Mouse (Mus musculus) liver, postnatal 0 days (tissue): Measurements from ENCODE around the gene Plekhh1. TPM values are rescaled to one million over a fixed set of nuclear protein-coding genes. Genes with fewer than 3 reads are reported as not detected.
A peak's percentile ranks its signal among the peaks of the same experiment; 100 is the strongest.
"Not testable (repeated sequence)": the region's sequence is repeated elsewhere in the genome, so short reads cannot be mapped to it uniquely, and the experiment has no call there.

Experiments
- ATAC-seq: fragments of 200-750 bp; cut with Nextera tagmentation; 2 replicates; pipeline ENCODE4 v1.8.0; 2017; ENCODE audit warnings: mild to moderate bottlenecking, moderate library complexity
- DNase-seq: peaks from one replicate; pipeline ENCODE4 v3.0.0-alpha.2; 2016
- H3K27ac ChIP-seq: fragments of 300-500 bp; sonication (generic); 2 replicates; pipeline ENCODE4 v1.5.1; 2014; ENCODE audit warnings: antibody characterized with exemption, moderate library complexity, mild to moderate bottlenecking, low read depth
- H3K27me3 ChIP-seq: fragments of 300-500 bp; sonication (generic); 2 replicates; pipeline ENCODE4 v1.6.1; 2014; ENCODE audit warnings: low read length, control low read depth, mixed read lengths; ENCODE audit not compliant: insufficient read depth
- H3K36me3 ChIP-seq: fragments of 300-500 bp; sonication (generic); replicated peaks from 2 replicates; pipeline ENCODE4 v1.6.1; 2014; ENCODE audit warnings: mild to moderate bottlenecking, control low read depth, low read length, moderate library complexity, mixed read lengths; ENCODE audit not compliant: insufficient read depth
- H3K4me1 ChIP-seq: fragments of 300-500 bp; sonication (generic); 2 replicates; pipeline ENCODE4 v1.6.1; 2014; ENCODE audit warnings: antibody characterized with exemption, mild to moderate bottlenecking, control low read depth; ENCODE audit not compliant: insufficient read depth
- H3K4me2 ChIP-seq: fragments of 300-500 bp; sonication (generic); 2 replicates; pipeline ENCODE4 v1.6.1; 2014; ENCODE audit warnings: low read depth, mild to moderate bottlenecking, low read length, moderate library complexity, mixed read lengths
- H3K4me3 ChIP-seq: fragments of 300-500 bp; sonication (generic); 2 replicates; pipeline ENCODE4 v1.5.1; 2014; ENCODE audit warnings: low read depth, low read length
- H3K9ac ChIP-seq: fragments of 300-500 bp; sonication (generic); replicated peaks from 2 replicates; pipeline ENCODE4 v1.6.1; 2014; ENCODE audit warnings: mild to moderate bottlenecking, moderate library complexity
- H3K9me3 ChIP-seq: fragments of 300-500 bp; sonication (generic); 2 replicates; pipeline ENCODE4 v1.6.1; 2016; ENCODE audit warnings: mild to moderate bottlenecking, control low read depth, low read length, mixed read lengths
- CTCF ChIP-seq: sonication (generic); IDR thresholded peaks from 2 replicates; pipeline ENCODE4 v1.5.1; 2016; ENCODE audit warnings: antibody characterized with exemption, low read depth
- EP300 ChIP-seq: IDR thresholded peaks from 2 replicates; pipeline ENCODE4 v1.6.1; 2016; ENCODE audit warnings: antibody characterized with exemption, low read depth, mild to moderate bottlenecking
- WGBS: fragments of 180-500 bp; shearing (Covaris S2); extraction: QIAGEN DNeasy Blood & Tissue Kit; methylation state at CpG from one replicate; pipeline ENCODE4 v1.1.7; 2014; ENCODE audit not compliant: insufficient replicate concordance; 5-methylcytosine and 5-hydroxymethylcytosine counted together
- polyA plus RNA-seq: library from polyadenylated mRNA; unstranded; fragments of >200 nt; fragmentation: Nextera tagmentation; extraction: Ambion mirVana; gene quantifications from 2 replicates; pipeline ENCODE4 v1.2.1, GENCODE M21; 2015

The Plekhh1 gene
- polyA plus RNA-seq, 1 experiment from 2014 or later = 0.22 TPM

DNA sequence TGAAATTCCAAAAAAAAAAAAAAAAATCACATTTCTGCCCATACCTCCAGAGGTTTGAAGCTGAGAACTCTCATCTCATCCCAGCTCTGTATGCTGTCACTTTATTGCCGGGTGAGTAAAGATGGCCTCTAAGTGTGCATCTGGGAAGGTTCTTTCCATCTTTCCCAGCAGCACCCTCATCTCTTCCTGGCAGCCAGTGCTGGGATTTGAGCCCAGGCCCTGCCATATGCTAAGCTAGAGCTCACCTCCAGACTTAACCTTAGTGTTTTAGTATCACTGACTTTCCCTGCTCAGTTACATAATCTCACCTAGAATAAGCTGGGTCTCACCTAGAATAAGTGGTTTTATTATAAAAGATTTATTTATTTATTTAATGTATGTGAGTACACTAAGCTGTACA, 7.1 kb upstream of the Plekhh1 start:
- H3K4me1 ChIP-seq = peaks cover 4% of the 10 kb centered on the region; the same call in 1 of the 2 replicates
- TF ChIP-seq CTCF = no peak
- no peak for TF ChIP-seq EP300
- H3K27ac ChIP-seq = no peak overlapping the region
- no peaks in the 10 kb centered on the region for H3K27me3 ChIP-seq
- ATAC-seq (no peak), DNase-seq (no peak)
- no peaks in the 10 kb centered on the region for H3K36me3 ChIP-seq
- no peak overlapping the region for H3K4me3 ChIP-seq
- H3K9ac ChIP-seq = no peak overlapping the region
- no peak overlapping the region for H3K4me2 ChIP-seq
- no peaks in the 10 kb centered on the region for H3K9me3 ChIP-seq
- 79% methylated on average over 1 of the region's 1 CpGs for WGBS

GRCm38 (mm10) chr12:79022882-79023281, 6.1 kb upstream of the Plekhh1 start:
- peak; percentile 64 for DNase-seq
- Histone ChIP-seq H3K4me3 (no peak overlapping the region), H3K27me3 (no peaks in the 10 kb centered on the region), H3K4me1 (peaks cover 1% of the 10 kb centered on the region; the same call in 1 of the 2 replicates), H3K36me3 (no peaks in the 10 kb centered on the region), H3K9me3 (no peaks in the 10 kb centered on the region), H3K4me2 (no peak overlapping the region), H3K9ac (no peak overlapping the region), H3K27ac (no peak overlapping the region)
- 20% methylated on average over 3 of the region's 3 CpGs for WGBS
- peak; percentile 63; the same call in 1 of the 2 replicates for ATAC-seq
- TF ChIP-seq EP300 = no peak
- TF ChIP-seq CTCF = peak; percentile 80

DNA sequence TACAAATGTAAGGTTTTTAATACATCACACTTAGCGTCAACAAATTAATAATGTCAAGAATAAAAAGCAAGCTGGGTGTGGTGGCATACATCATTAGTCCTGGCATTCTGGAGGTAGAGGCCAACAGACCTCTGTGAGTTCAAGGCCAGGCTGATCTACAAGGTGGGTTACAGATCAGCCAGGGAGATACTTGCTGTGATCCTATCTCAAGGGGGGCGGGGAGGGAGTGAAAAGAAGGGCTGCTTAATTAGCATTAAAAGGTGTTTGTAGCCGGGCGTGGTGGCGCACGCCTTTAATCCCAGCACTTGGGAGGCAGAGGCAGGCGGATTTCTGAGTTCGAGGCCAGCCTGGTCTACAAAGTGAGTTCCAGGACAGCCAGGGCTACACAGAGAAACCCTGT, 1.4 kb upstream of the Plekhh1 start:
- WGBS = 88% methylated on average over 8 of the region's 8 CpGs
- H3K9me3 ChIP-seq, H3K36me3 ChIP-seq, H3K27ac ChIP-seq, H3K4me3 ChIP-seq, ATAC-seq, H3K9ac ChIP-seq, H3K4me2 ChIP-seq, H3K4me1 ChIP-seq, DNase-seq: not testable (repeated sequence)
- H3K27me3 ChIP-seq = peaks cover 19% of the 10 kb centered on the region

GRCm38 (mm10) chr12:79034331-79034730, 5.4 kb downstream of the Plekhh1 start:
- TF ChIP-seq CTCF (no peak), EP300 (no peak)
- no peak for ATAC-seq
- no peak overlapping the region for H3K4me3 ChIP-seq

DNA sequence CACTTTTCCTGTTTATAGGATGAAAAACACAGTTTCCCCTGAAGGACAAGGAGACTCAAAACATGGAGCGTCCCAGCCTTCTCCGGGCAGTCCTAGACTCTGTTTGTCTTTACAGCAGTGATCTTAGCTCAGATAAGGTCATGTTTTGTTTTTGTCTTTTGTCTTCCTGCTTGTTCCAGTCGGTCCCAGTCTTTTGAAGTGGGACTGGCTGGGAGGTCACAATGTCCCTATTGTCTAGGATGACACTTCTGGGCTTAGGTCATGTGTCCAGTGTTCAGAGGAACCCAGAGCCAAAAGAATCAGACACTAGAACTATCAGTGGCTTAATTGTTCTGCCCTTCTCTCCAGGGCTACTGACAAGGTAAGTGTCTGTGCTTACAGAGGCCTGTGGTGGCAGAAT, 6.4 kb downstream of the Plekhh1 start:
- no peak for TF ChIP-seq CTCF
- TF ChIP-seq EP300 = no peak
- Histone ChIP-seq H3K27me3 (no peaks in the 10 kb centered on the region), H3K27ac (no peak overlapping the region), H3K9me3 (no peaks in the 10 kb centered on the region), H3K4me2 (no peak overlapping the region), H3K36me3 (no peaks in the 10 kb centered on the region), H3K9ac (no peak overlapping the region), H3K4me3 (no peak overlapping the region), H3K4me1 (no peaks in the 10 kb centered on the region)
- DNase-seq = no peak
- no peak for ATAC-seq
- WGBS = 35% methylated on average over 3 of the region's 3 CpGs

More at GRCm38 (mm10) chr12:79034331-79034730, 5.4 kb downstream of the Plekhh1 start:
- Histone ChIP-seq H3K27ac (no peak overlapping the region), H3K4me1 (no peaks in the 10 kb centered on the region), H3K9ac (no peak overlapping the region), H3K4me2 (no peak overlapping the region), H3K36me3 (no peaks in the 10 kb centered on the region), H3K27me3 (peaks cover 8% of the 10 kb centered on the region), H3K9me3 (no peaks in the 10 kb centered on the region)
- WGBS = 98% methylated on average over 2 of the region's 2 CpGs
- no peak for DNase-seq

DNA sequence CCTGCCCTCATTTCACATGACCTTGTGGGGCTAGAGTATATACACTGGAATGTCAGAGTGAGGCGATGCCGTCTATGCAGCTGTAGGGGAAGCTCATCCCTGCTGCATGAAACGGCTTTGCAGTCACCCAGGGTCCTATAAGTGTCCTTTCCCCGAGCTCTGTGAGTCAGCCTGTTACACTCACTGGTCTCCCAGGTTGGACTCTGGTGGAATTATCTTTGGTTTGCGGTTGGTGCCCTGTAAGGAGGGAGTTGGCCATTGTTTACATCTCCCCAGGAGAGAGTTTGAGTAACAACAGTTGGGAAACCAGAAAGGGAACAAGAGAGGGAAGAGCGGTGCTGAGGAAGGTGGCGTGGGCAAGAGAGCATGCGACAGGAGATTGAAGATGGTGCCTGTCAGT, 10.7 kb downstream of the Plekhh1 start:
- Histone ChIP-seq H3K4me1 (no peaks in the 10 kb centered on the region), H3K4me2 (no peak overlapping the region), H3K27ac (no peak overlapping the region), H3K9ac (no peak overlapping the region), H3K27me3 (no peaks in the 10 kb centered on the region), H3K4me3 (no peak overlapping the region), H3K9me3 (no peaks in the 10 kb centered on the region), H3K36me3 (no peaks in the 10 kb centered on the region)
- no peak for TF ChIP-seq CTCF
- TF ChIP-seq EP300 = no peak
- ATAC-seq (no peak), DNase-seq (no peak)
- WGBS = 63% methylated on average over 8 of the region's 8 CpGs
